Mouse (Mus musculus) heart, embryonic 13.5 days (tissue): ENCODE results near the gene Lgr6. TPM values are rescaled to one million over a fixed set of nuclear protein-coding genes. Genes with fewer than 3 reads are reported as not detected.

Experiments used
- ATAC-seq: fragments of 200-750 bp; cut with Nextera tagmentation; 2 replicates; pipeline ENCODE4 v1.8.0; 2017; ENCODE audit warnings: moderate TSS enrichment; ENCODE audit not compliant: insufficient number of reproducible peaks, low FRiP score, low TSS enrichment; ENCODE audit errors: extremely low read depth
- H3K27ac ChIP-seq: fragments of 300-500 bp; sonication (generic); replicated peaks from 2 replicates; pipeline ENCODE4 v1.5.1; 2015; ENCODE audit warnings: moderate library complexity, mild to moderate bottlenecking, inconsistent platforms
- H3K27me3 ChIP-seq: fragments of 300-500 bp; sonication (generic); replicated peaks from 2 replicates; pipeline ENCODE4 v1.6.1; 2015; ENCODE audit warnings: mild to moderate bottlenecking, inconsistent platforms
- H3K36me3 ChIP-seq: fragments of 300-500 bp; sonication (generic); 2 replicates; pipeline ENCODE4 v1.6.1; 2015; ENCODE audit warnings: mild to moderate bottlenecking, inconsistent platforms
- H3K4me1 ChIP-seq: fragments of 300-500 bp; sonication (generic); 2 replicates; pipeline ENCODE4 v1.6.1; 2015; ENCODE audit warnings: inconsistent platforms
- H3K4me2 ChIP-seq: fragments of 300-500 bp; sonication (generic); 2 replicates; pipeline ENCODE4 v1.6.1; 2015; ENCODE audit warnings: inconsistent platforms, mild to moderate bottlenecking, moderate library complexity
- H3K4me3 ChIP-seq: fragments of 300-500 bp; sonication (generic); 2 replicates; pipeline ENCODE4 v1.5.1; 2015; ENCODE audit warnings: moderate library complexity, mild to moderate bottlenecking, inconsistent platforms
- H3K9ac ChIP-seq: fragments of 300-500 bp; sonication (generic); 2 replicates; pipeline ENCODE4 v1.6.1; 2015; ENCODE audit warnings: inconsistent platforms, mild to moderate bottlenecking, moderate library complexity
- H3K9me3 ChIP-seq: fragments of 300-500 bp; sonication (generic); 2 replicates; pipeline ENCODE4 v1.6.1; 2016; ENCODE audit warnings: inconsistent platforms
- WGBS: fragments of 180-500 bp; shearing (Covaris S2); methylation state at CpG from one replicate; pipeline ENCODE4 v1.1.7; 2015; ENCODE audit warnings: mixed read lengths; 5-methylcytosine and 5-hydroxymethylcytosine counted together
- polyA plus RNA-seq: library from polyadenylated mRNA; unstranded; fragments of >200 nt; fragmentation: Nextera tagmentation; extraction: Ambion mirVana; gene quantifications from 2 replicates; pipeline ENCODE4 v1.2.1, GENCODE M21; 2015

Gene Lgr6
- polyA plus RNA-seq, result 1.3 and 2.7 TPM in 2 replicates

DNA sequence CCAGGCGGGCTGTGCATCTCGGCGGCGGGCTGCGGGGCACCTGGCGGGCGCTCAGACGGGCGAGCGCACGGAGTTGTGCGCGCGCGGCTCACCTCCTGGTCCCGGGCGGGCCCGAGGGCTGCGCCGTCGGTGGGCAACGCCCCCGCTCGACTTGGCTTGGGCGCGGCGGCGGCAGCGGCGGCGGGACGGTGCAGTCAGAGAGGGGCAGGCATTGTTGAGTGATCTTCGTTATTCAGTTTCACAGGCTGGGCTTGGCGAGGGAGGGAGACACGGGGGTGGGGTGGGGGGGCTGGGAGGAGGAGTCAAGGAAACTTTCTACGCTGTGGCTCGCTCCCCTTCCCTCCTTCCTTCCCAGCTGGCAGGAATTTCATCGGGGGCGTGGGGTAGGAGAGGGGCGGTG lies at the start of gene Lgr6:
Gene Lgr6, minus strand, starts transcription at position 153 of the 400 bp plus-strand sequence.
- H3K4me2 ChIP-seq, result peak within 1 kb of the TSS; percentile 78
- peak within 1 kb of the TSS; percentile 71 for H3K9ac ChIP-seq
- H3K27ac ChIP-seq, result no peak within 1 kb of the TSS
- H3K36me3 ChIP-seq, result no peaks in the 10 kb centered on the region
- H3K4me3 ChIP-seq, result peak within 1 kb of the TSS; percentile 55
- WGBS, result 2% methylated on average over 38 of the region's 40 CpGs
- peaks cover 91% of the 10 kb centered on the region for H3K27me3 ChIP-seq
- no peaks in the 10 kb centered on the region for H3K9me3 ChIP-seq
- ATAC-seq, result no peak
- H3K4me1 ChIP-seq, result peaks cover 14% of the 10 kb centered on the region

DNA sequence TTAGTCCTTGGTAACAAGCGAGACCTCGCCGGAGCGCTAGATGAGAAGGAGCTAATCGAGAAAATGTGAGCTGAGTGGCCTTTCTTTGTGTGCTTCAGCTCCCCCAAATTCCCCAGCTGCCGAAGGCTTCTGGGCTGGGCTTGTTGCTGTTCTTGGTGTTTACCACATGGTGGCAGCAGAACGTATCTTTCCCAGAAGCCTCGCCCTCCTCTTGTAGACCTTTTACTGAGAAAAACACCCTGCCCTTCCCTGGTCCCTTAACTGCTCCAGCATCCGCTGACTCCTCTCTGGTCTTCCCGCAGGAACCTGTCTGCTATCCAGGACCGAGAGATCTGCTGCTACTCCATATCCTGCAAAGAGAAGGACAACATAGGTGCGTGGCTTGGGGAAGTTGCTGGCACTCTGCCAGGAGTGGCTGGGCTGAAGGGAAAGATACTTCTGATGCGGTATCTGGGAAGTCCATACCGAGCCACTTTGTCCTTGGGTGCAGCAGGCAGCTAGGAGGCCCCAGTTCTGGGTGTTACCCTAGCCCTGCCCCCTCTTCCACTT lies 49.4 kb upstream of the Lgr6 start:
- peaks cover 39% of the 10 kb centered on the region for H3K36me3 ChIP-seq
- H3K4me1 ChIP-seq, result peaks cover 41% of the 10 kb centered on the region
- peak overlapping the region; percentile 69 for H3K9ac ChIP-seq
- H3K4me3 ChIP-seq, result peak overlapping the region; percentile 36
- H3K27ac ChIP-seq, result peak overlapping the region; percentile 81
- H3K27me3 ChIP-seq, result peaks cover 62% of the 10 kb centered on the region
- no peaks in the 10 kb centered on the region for H3K9me3 ChIP-seq
- no peak for ATAC-seq
- peak overlapping the region; percentile 61 for H3K4me2 ChIP-seq
- under 1% methylated on average over 14 of the region's 14 CpGs for WGBS

DNA sequence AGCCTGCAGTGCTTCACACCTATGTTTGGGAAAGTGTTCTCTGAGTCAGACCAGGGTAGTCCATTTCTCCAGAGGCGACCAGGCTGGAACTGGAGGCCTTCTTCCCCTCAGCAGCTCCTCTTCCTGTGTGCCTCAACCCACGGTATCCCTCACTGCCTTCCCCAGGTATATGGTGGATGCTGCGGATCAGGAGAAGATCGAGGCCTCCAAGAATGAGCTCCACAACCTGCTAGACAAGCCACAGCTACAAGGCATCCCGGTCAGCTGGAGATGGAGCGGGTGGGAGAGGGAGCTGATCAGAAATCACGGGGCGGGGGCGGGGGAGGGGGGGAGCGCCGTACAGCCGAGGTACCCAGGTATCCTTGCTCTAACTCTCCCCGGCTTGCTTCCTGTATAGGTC lies 48.9 kb upstream of the Lgr6 start:
- Histone ChIP-seq H3K36me3 (peaks cover 39% of the 10 kb centered on the region), H3K27me3 (peaks cover 59% of the 10 kb centered on the region), H3K4me2 (peak overlapping the region; percentile 61), H3K27ac (peak overlapping the region; percentile 53; the same call in 1 of the 2 replicates), H3K9me3 (no peaks in the 10 kb centered on the region), H3K4me1 (peaks cover 43% of the 10 kb centered on the region), H3K4me3 (peak overlapping the region; percentile 36), H3K9ac (peak overlapping the region; percentile 69)
- ATAC-seq, result no peak
- 24% methylated on average over 13 of the region's 13 CpGs for WGBS

DNA sequence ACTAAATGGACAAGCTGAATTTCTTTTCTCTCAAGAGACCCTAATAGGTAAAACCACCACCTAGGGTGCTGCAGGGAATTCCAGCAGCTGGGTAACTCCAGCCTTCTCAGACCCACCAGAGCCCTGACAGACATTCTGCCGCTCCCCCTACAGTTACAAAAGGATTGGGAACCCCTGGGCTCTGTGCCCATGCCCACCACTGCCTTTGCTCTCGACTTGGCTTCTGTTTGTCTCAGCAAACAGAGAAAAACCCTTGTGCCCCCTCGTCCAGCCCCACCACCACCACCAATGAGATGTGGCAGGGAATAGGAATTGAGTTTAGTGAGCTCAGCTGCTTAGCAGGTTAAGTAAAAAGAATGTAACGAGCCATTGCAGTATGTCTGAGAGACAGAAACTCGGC lies 43.9 kb upstream of the Lgr6 start:
- peak overlapping the region; percentile 28; the same call in 1 of the 2 replicates for H3K9ac ChIP-seq
- H3K9me3 ChIP-seq, result no peaks in the 10 kb centered on the region
- no peak overlapping the region for H3K27ac ChIP-seq
- ATAC-seq, result no peak
- no peak overlapping the region for H3K4me3 ChIP-seq
- 75% methylated on average over 5 of the region's 5 CpGs for WGBS
- peaks cover 19% of the 10 kb centered on the region for H3K36me3 ChIP-seq
- H3K27me3 ChIP-seq, result peaks cover 57% of the 10 kb centered on the region
- H3K4me1 ChIP-seq, result peaks cover 28% of the 10 kb centered on the region
- peak overlapping the region; percentile 83; the same call in 1 of the 2 replicates for H3K4me2 ChIP-seq

DNA sequence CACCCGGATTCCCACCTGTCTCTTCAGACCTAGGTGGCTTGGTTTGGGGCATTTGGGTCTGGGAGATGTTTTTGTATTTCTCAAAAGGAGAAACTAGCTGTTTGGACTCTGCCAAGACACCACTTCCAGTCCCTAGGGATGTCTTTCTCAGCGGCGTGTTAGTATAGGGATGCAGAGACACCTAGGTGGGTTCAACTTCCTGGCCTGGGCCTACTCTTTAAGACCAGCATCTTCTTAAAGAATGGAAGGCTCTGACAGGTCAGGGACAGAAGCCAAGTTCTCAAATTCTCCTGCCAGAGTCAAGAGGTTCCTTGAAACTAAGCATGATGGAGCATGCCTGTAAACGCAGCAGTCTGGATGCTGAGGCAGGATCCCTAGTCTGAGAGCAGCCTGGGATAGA lies 43.4 kb upstream of the Lgr6 start:
- H3K9ac ChIP-seq, result no peak overlapping the region
- 75% methylated on average over 4 of the region's 4 CpGs for WGBS
- ATAC-seq, result no peak
- no peaks in the 10 kb centered on the region for H3K9me3 ChIP-seq
- H3K4me3 ChIP-seq, result peak overlapping the region; percentile 80
- peaks cover 26% of the 10 kb centered on the region for H3K4me1 ChIP-seq
- H3K4me2 ChIP-seq, result peak overlapping the region; percentile 83
- H3K36me3 ChIP-seq, result peaks cover 19% of the 10 kb centered on the region
- H3K27ac ChIP-seq, result no peak overlapping the region
- peaks cover 57% of the 10 kb centered on the region for H3K27me3 ChIP-seq

DNA sequence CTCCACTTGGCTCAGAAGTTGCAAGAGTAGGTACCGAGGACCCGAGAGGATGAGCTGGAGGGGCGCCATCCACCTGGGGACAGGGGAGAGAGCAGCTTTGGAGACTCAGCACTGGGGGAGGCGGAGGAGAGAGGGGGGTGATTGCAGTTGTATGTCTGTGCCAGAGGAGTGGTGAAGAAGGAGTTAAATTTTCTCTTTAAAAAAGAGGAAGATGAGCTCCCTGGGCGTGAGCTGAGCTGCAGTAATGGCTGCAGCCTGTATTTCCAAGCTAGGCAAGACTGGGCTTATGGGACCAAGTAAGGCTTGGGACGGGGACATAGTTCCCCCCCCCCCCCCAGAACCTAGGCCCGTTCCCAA lies 42.6 kb upstream of the Lgr6 start:
- peak overlapping the region; percentile 80 for H3K4me3 ChIP-seq
- H3K9me3 ChIP-seq, result no peaks in the 10 kb centered on the region
- peak overlapping the region; percentile 83 for H3K4me2 ChIP-seq
- peaks cover 18% of the 10 kb centered on the region for H3K36me3 ChIP-seq
- no peak for ATAC-seq
- peaks cover 26% of the 10 kb centered on the region for H3K4me1 ChIP-seq
- peaks cover 57% of the 10 kb centered on the region for H3K27me3 ChIP-seq
- H3K27ac ChIP-seq, result peak overlapping the region; percentile 77; the same call in 1 of the 2 replicates
- H3K9ac ChIP-seq, result peak overlapping the region; percentile 90
- WGBS, result 8% methylated on average over 7 of the region's 7 CpGs

DNA sequence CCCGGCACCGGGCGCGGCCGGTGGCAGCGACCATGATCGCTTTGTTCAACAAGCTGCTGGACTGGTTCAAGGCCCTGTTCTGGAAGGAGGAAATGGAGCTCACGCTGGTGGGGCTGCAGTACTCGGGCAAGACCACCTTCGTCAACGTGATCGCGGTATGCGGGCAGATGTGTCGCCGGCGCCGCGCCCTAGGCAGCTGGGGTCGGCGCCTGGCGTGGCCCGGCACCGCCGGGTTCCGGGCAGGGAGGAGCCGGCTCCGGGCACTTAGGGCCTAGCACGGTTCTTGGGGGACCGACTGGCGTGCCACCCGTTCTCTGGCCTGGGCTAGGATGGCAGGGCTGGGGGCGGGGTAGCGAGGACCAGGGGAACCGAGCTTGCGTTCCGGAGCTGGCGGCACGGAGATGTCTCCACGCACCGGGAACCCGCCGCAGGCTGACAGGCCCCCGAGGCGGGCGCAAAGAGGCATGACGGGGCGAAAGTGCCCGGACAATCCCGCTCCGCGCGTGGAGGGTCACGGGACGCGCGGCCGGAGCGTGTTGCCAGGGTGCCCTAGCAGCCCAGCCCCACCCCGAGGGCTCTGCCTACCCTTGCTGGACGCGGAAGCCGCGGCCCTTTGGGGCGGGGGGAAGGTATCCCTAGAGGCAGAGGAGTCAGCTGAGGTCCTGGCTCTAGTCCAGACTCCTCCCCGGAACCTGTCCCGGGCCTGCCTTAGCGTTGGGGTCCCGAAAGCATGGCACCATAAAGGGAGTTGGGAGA lies 42.0 kb upstream of the Lgr6 start:
- H3K36me3 ChIP-seq, result peaks cover 12% of the 10 kb centered on the region
- peak overlapping the region; percentile 80 for H3K4me3 ChIP-seq
- peaks cover 26% of the 10 kb centered on the region for H3K4me1 ChIP-seq
- peaks cover 57% of the 10 kb centered on the region for H3K27me3 ChIP-seq
- no peaks in the 10 kb centered on the region for H3K9me3 ChIP-seq
- under 1% methylated on average over 69 of the region's 69 CpGs for WGBS
- H3K9ac ChIP-seq, result peak overlapping the region; percentile 90
- H3K4me2 ChIP-seq, result peak overlapping the region; percentile 83
- peak; percentile 38; the same call in 1 of the 2 replicates for ATAC-seq
- peak overlapping the region; percentile 77 for H3K27ac ChIP-seq

DNA sequence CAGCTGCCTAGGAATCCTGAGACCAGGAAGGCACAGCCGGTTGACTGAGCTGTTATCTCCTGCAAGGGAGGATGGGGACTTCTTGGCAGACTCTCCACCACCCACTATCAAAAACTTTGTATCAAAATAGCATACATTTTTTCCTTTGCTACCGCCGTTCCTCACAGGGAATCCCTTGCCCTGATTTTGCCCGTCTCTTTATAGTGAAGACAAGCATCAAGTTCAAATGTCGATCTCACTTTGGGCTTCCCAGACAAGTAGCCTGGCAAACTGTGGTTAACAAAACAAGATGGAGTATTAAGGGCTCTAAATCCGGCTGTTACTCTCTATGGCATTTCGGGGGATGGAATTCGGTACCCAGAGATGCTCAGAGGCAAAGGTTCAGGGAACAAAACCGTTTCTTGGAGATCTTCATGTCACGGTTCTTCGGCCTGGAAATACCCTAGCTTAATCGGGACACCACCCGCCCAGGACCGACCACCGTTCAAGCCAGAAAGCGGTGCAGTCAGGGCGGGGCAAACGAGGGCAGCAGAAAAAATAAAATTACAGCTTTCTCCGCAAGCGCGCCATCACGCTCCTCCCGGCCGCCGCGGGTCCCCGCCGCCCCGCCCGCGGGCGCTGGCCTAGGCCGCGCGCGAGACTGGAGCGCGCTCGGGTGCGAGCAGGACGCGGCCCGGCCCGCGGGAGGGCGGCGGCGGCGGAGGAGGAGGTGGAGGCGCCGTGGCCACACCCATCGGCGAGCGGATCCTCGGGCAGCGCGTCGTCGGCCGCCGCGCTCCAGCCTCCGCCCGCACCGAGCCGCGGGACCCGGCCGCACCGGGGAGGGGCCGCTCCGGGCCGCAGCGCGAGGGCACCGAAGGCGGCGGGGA lies 41.2 kb upstream of the Lgr6 start, which contains the start of gene Arl8a:
Gene Arl8a, plus strand, starts transcription at position 748 of the 869 bp plus-strand sequence.
- Histone ChIP-seq H3K9me3 (no peaks in the 10 kb centered on the region), H3K36me3 (peaks cover 4% of the 10 kb centered on the region), H3K27me3 (peaks cover 55% of the 10 kb centered on the region), H3K4me1 (peaks cover 26% of the 10 kb centered on the region), H3K27ac (peak within 1 kb of the TSS; percentile 77), H3K4me3 (peak within 1 kb of the TSS; percentile 80), H3K9ac (peak within 1 kb of the TSS; percentile 90), H3K4me2 (peak within 1 kb of the TSS; percentile 83)
- ATAC-seq, result peak; percentile 59; the same call in 1 of the 2 replicates
- WGBS, result under 1% methylated on average over 70 of the region's 78 CpGs

DNA sequence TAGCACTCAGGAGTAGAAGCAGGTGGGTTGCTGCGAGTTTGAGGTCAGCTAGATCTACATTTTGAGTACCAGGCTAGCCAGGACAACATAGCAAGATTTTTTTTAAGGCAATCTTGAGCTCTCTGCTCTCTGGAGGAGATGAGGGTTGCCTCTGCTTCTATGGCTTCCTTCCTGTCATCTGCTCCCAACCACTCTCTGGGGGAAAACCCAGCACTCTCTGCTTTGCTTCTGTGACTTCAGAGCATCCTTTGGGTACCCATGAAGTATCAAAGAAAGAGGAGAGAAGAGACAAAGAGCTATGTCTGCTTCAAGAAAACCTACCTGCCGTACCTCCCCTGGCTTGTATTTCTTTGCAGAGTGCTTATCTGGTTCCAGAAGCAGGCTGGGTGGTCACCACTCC lies 38.9 kb upstream of the Lgr6 start:
- WGBS, result 71% methylated on average over 2 of the region's 2 CpGs
- Histone ChIP-seq H3K9me3 (no peaks in the 10 kb centered on the region), H3K4me3 (no peak overlapping the region), H3K9ac (no peak overlapping the region), H3K36me3 (no peaks in the 10 kb centered on the region), H3K27me3 (peaks cover 54% of the 10 kb centered on the region), H3K4me2 (no peak overlapping the region), H3K27ac (no peak overlapping the region), H3K4me1 (peaks cover 24% of the 10 kb centered on the region)
- no peak for ATAC-seq

DNA sequence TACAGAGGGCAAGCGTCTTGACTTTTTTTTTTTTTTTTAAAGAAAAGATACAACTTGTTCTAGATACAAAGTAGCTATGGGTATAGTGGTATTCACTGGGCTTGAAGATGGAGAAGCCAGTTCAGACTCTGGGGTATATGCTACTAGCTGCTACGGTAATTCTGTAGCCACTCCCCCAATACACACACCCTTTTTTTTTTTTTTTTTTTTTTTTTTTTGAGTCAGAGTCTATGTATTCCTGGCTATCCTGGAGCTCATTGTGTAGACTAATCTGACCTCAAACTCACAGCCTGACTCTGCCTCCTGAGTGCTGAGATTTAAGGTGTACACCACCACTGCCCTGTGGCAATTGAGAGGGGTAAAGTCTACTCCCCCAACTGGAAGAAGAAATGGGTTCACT lies 37.4 kb upstream of the Lgr6 start:
- no peak for ATAC-seq
- H3K9ac ChIP-seq, result no peak overlapping the region
- H3K4me3 ChIP-seq, result no peak overlapping the region
- H3K4me2 ChIP-seq, result no peak overlapping the region
- no peaks in the 10 kb centered on the region for H3K9me3 ChIP-seq
- H3K27me3 ChIP-seq, result peaks cover 56% of the 10 kb centered on the region
- WGBS, result 68% methylated on average over 2 of the region's 2 CpGs
- H3K27ac ChIP-seq, result no peak overlapping the region
- no peaks in the 10 kb centered on the region for H3K36me3 ChIP-seq
- peaks cover 9% of the 10 kb centered on the region for H3K4me1 ChIP-seq

DNA sequence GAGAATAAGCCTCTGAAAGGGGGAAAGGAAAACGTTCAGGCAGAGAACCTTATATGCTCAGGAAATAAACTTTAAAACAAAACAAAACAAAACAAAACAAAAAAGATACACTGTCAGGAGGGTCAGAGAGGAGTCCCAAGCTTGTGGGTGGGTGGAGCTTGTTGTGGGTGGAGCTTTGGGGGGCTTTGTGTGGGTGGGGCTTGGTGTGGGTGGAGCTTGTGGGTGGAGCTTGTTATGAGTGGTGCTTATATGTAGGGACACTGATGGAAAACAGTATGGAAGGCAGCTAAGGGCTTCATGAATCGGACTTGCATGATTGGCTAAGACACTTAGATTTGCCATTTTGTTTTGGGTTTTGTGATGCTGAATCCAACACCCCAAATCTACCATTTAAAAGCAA lies 34.8 kb upstream of the Lgr6 start:
- no peak overlapping the region for H3K4me2 ChIP-seq
- no peak for ATAC-seq
- no peaks in the 10 kb centered on the region for H3K4me1 ChIP-seq
- no peaks in the 10 kb centered on the region for H3K9me3 ChIP-seq
- H3K9ac ChIP-seq, result no peak overlapping the region
- peaks cover 55% of the 10 kb centered on the region for H3K27me3 ChIP-seq
- no peak overlapping the region for H3K27ac ChIP-seq
- no peaks in the 10 kb centered on the region for H3K36me3 ChIP-seq
- no peak overlapping the region for H3K4me3 ChIP-seq
- WGBS, result 71% methylated on average over 2 of the region's 2 CpGs
